Mouse (Mus musculus) left cerebral cortex, postnatal 36 days (tissue): ENCODE results near the gene Usf3. TPM values are rescaled to one million over a fixed set of nuclear protein-coding genes. Genes with fewer than 3 reads are reported as not detected.

ENCODE experiments used
- DNase-seq, 2 experiments: peaks; one replicate each; pipeline ENCODE4 v3.0.0; 2021 to 2022; ENCODE audit warnings: low spot score in 2 of 2, mixed read lengths in 1 of 2
- intact Hi-C: fragments of 180-260 bp; cut with DNase I; formaldehyde crosslinking; loops from one replicate; pipeline ENCODE4 v1.15.1; 2025
- total RNA-seq, 2 experiments: library from RNA; stranded (reverse); gene quantifications; 2 replicates each; pipeline ENCODE4 v1.2.3; 2021

The Usf3 gene
- total RNA-seq, 2 experiments from 2014 or later = 33.6 to 40.4 TPM

- intact Hi-C loops = no loop called here
- no peak for DNase-seq
These were observed 4.1 kb upstream of the Usf3 start for GRCm38 (mm10) chr16:44168990-44169389.

GRCm38 (mm10) chr16:44172297-44173154 lies 520 bp upstream of the Usf3 start:
- intact Hi-C loops = loop anchor here (1.0 to 10.0 kb wide), 2 partner anchors 33 to 192 kb away; partner anchors contain the start of genes Atp6v1a and Naa50
- peak; percentile 98 to 99 for DNase-seq

- intact Hi-C loops = loop anchor here (1.0 to 10.0 kb wide), 2 partner anchors 35 to 191 kb away; partner anchors contain the start of genes Atp6v1a and Naa50
- no peak for DNase-seq
These were observed 1.0 kb downstream of the Usf3 start for GRCm38 (mm10) chr16:44173966-44174530.

- DNase-seq = no peak
- intact Hi-C loops = loop anchor here (10.0 kb wide), 1 partner anchor 190 kb away; no protein-coding TSS in a partner anchor
These were observed 2.0 kb downstream of the Usf3 start for GRCm38 (mm10) chr16:44175001-44175400.

GRCm38 (mm10) chr16:44176511-44176910 lies 3.5 kb downstream of the Usf3 start:
- intact Hi-C loops = loop anchor here (10.0 kb wide), 1 partner anchor 188 kb away; no protein-coding TSS in a partner anchor
- no peak for DNase-seq

- intact Hi-C loops = loop anchor here (10.0 kb wide), 1 partner anchor 186 kb away; no protein-coding TSS in a partner anchor
- DNase-seq = no peak
These were observed 5.5 kb downstream of the Usf3 start for GRCm38 (mm10) chr16:44178555-44178954.

GRCm38 (mm10) chr16:44182597-44182996 lies 9.6 kb downstream of the Usf3 start:
- DNase-seq = no peak
- intact Hi-C loops = no loop called here

GRCm38 (mm10) chr16:44184769-44185168 lies 11.7 kb downstream of the Usf3 start:
- no peak for DNase-seq
- intact Hi-C loops = no loop called here

GRCm38 (mm10) chr16:44187172-44187571 lies 14.1 kb downstream of the Usf3 start:
- intact Hi-C loops = no loop called here

GRCm38 (mm10) chr16:44188766-44189165 lies 15.7 kb downstream of the Usf3 start:
- DNase-seq = no peak
- intact Hi-C loops = no loop called here

More at GRCm38 (mm10) chr16:44187172-44187571, 14.1 kb downstream of the Usf3 start:
- DNase-seq = no peak

GRCm38 (mm10) chr16:44190032-44190431 lies 17.0 kb downstream of the Usf3 start:
- DNase-seq = no peak
- intact Hi-C loops = no loop called here

- DNase-seq = no peak
- intact Hi-C loops = no loop called here
These were observed 17.9 kb downstream of the Usf3 start for GRCm38 (mm10) chr16:44190968-44191367.

- DNase-seq = no peak
- intact Hi-C loops = no loop called here
These were observed 26.1 kb downstream of the Usf3 start for GRCm38 (mm10) chr16:44199066-44199703.

- intact Hi-C loops = no loop called here
These were observed 27.1 kb downstream of the Usf3 start for GRCm38 (mm10) chr16:44200146-44200545.

GRCm38 (mm10) chr16:44204331-44204730 lies 31.3 kb downstream of the Usf3 start:
- intact Hi-C loops = no loop called here
- DNase-seq = no peak

More at GRCm38 (mm10) chr16:44200146-44200545, 27.1 kb downstream of the Usf3 start:
- no peak for DNase-seq

GRCm38 (mm10) chr16:44205973-44206372 lies 32.9 kb downstream of the Usf3 start:
- intact Hi-C loops = no loop called here
- no peak for DNase-seq

- no peak for DNase-seq
- intact Hi-C loops = no loop called here
These were observed 37.4 kb downstream of the Usf3 start for GRCm38 (mm10) chr16:44210156-44211053.

- intact Hi-C loops = no loop called here
- no peak for DNase-seq
These were observed 38.0 kb downstream of the Usf3 start for GRCm38 (mm10) chr16:44211054-44211414.

- intact Hi-C loops = no loop called here
These were observed 39.7 kb downstream of the Usf3 start for GRCm38 (mm10) chr16:44212703-44213102.

More at GRCm38 (mm10) chr16:44212703-44213102, 39.7 kb downstream of the Usf3 start:
- no peak for DNase-seq
